Mouse (Mus musculus): ENCODE results near the gene Olfr1303. TPM values are rescaled to one million over a fixed set of nuclear protein-coding genes. Genes with fewer than 3 reads are reported as not detected.

Gene Olfr1303
- polyA plus RNA-seq (2012; fragmentation: generic; extraction: Trizol): not detected

DNA sequence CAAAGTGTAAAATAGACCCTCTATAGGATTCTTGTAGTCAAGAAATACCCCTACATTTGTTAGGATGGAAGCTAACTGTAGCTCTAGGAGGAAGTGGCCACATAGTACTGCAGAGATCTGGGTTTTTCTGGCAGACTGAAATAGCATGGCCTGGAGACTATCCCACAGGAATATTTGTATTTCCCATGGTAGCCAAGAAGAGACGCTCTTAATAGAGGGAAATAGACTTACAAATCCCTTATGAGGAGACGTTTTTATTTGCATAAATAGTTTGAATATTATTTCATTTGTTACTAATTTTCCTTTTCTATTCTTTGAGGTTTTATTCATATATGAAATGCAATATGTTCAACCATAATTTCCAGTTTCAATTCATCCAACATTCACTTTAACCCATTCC, at the start of gene Olfr1303:
Olfr1303 (minus strand) TSS at position 101 of the 400 bp plus-strand sequence.

DNA sequence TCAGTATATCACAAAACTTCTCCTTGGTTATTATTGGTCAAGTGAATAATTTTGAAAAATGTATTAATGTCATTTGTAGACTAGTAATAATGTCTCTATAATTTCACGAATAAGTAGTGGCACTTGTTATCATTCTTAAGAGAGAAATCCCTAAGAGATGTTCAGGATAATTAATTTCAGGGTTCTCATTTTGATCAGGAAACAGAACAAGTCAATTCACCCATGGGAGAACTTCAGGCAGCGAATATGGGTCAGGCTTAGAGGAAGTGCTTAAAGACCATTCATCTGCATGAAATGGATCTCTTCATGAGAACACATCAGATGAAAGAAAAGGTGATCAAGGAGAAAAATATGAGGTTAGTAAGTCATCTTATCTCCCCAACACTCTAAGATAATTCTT, 43.0 kb downstream of the Olfr1303 start, which contains the start of gene Olfr1302:
Olfr1302 (plus strand) TSS at position 301 of the 400 bp plus-strand sequence.

Other genes starting within 250 kb of the Olfr1303 start
- gene Olfr1297, start 193.8 kb downstream of the Olfr1303 start, polyA plus RNA-seq (2012; fragmentation: generic; extraction: Trizol): not detected
- gene Olfr1298, start 171.1 kb downstream of the Olfr1303 start, polyA plus RNA-seq (2012; fragmentation: generic; extraction: Trizol): not detected
- gene Olfr1299, start 158.9 kb downstream of the Olfr1303 start, polyA plus RNA-seq (2012; fragmentation: generic; extraction: Trizol): not detected
- not detected for gene Olfr1301, start 69.3 kb downstream of the Olfr1303 start, polyA plus RNA-seq (2012; fragmentation: generic; extraction: Trizol)
- gene Olfr1302, start 42.9 kb downstream of the Olfr1303 start, polyA plus RNA-seq (2012; fragmentation: generic; extraction: Trizol): not detected
- not detected for gene Olfr1305, start 56.8 kb upstream of the Olfr1303 start, polyA plus RNA-seq (2012; fragmentation: generic; extraction: Trizol)
- gene Olfr1306, start 95.9 kb upstream of the Olfr1303 start, polyA plus RNA-seq (2012; fragmentation: generic; extraction: Trizol): not detected
- not detected for gene Olfr1307, start 129.1 kb upstream of the Olfr1303 start, polyA plus RNA-seq (2012; fragmentation: generic; extraction: Trizol)
- gene Olfr1308, start 144.6 kb upstream of the Olfr1303 start, polyA plus RNA-seq (2012; fragmentation: generic; extraction: Trizol): not detected
- not detected for gene Olfr1309, start 169.9 kb upstream of the Olfr1303 start, polyA plus RNA-seq (2012; fragmentation: generic; extraction: Trizol)
- not detected for gene Olfr1310, start 192.4 kb upstream of the Olfr1303 start, polyA plus RNA-seq (2012; fragmentation: generic; extraction: Trizol)
- not detected for gene Olfr1311, start 204.1 kb upstream of the Olfr1303 start, polyA plus RNA-seq (2012; fragmentation: generic; extraction: Trizol)
- not detected for gene Olfr1312, start 229.9 kb upstream of the Olfr1303 start, polyA plus RNA-seq (2012; fragmentation: generic; extraction: Trizol)